Comparison of ENCODE assay signal across 15 mouse cellular contexts in the genomic region with DNA sequence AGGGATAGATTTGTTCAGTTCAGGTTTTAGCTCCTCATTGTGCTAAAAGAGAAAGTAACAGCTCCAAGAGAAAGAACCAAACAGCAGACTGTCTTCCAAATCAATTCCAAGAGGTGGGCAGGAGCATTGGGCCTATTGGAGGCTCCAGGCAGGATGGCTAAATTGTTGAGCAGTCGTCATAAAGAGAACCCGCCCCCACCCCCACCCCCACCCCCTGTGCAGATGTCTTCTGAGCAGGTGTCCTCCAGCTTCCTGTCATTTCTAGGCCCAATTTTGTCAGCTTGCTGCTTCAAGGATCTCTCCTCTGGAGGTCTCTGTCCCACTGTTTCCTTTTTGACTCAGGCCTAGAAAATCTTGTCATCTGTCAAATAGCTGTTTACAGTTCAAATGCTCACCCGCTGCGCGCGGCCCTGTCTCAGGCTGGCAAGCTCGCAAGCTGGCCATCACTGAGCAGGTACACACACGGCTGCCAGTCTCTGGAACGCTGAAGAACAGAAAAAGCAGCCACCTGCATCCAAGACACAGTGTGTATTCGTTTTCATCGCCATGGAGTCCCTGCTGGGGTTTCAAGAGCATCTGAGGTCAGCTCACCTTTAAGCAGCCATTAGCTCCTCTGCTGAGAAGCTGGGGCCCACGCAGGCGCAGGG.
DNase-seq lines count a peak whose midpoint lies in the region; ATAC-seq and TF ChIP-seq lines count a peak whose summit lies in the region.
"Had no signal": no experiment of that assay in that cellular context is flagged by ENCODE, and none has a peak within 500 bp of the region (broad histone marks: within the 10 kb centered on the region; RNA-seq: fewer than 3 reads in every experiment).

No protein-coding gene starts in this region.

- intact Hi-C loops in heart, adult 2 months (cut with DNase I) = no loop called here

- peak; percentile 82 for ATAC-seq in hindbrain, embryonic 16.5 days
- ATAC-seq: forebrain, embryonic 16.5 days; Patski had no signal

- no peaks in the 10 kb centered on the region for H3K9me3 ChIP-seq in hindbrain, embryonic 16.5 days (ENCODE audit: control insufficient read depth, low read length)
- H3K9me3 ChIP-seq: embryonic facial prominence, embryonic 15.5 days; neural tube, embryonic 13.5 days had no signal

- 34% methylated on average over 13 of the region's 13 CpGs for WGBS in hindbrain, embryonic 16.5 days
- WGBS in heart, adult 2 months = 73% methylated on average over 13 of the region's 13 CpGs

- no peaks in the 10 kb centered on the region for H3K27me3 ChIP-seq in testis, adult 2 months (ENCODE audit: control insufficient read depth, insufficient read depth, low read length)
- H3K27me3 ChIP-seq in hindbrain, embryonic 16.5 days (replicated peaks; ENCODE audit: control insufficient read depth, insufficient read depth, low read length) = no peaks in the 10 kb centered on the region
- no peaks in the 10 kb centered on the region for H3K27me3 ChIP-seq in heart, adult 2 months (ENCODE audit: control insufficient read depth, insufficient read depth, low read length)
- H3K27me3 ChIP-seq: embryonic facial prominence, embryonic 15.5 days; neural tube, embryonic 13.5 days; Patski had no signal

- no peak overlapping the region for H3K4me2 ChIP-seq in hindbrain, embryonic 16.5 days (ENCODE audit: low read length)
- H3K4me2 ChIP-seq: embryonic facial prominence, embryonic 15.5 days; neural tube, embryonic 13.5 days had no signal

- no peak for TF ChIP-seq CTCF in testis, adult 2 months (IDR thresholded peaks at IDR 0.05; ENCODE audit: control insufficient read depth, insufficient read depth, insufficient replicate concordance, low read depth, low read length)
- no peak for TF ChIP-seq CTCF in heart, adult 2 months (IDR thresholded peaks at IDR 0.05)

- no peaks in the 10 kb centered on the region for H3K36me3 ChIP-seq in testis, adult 2 months (ENCODE audit: control insufficient read depth, insufficient read depth, low read length)
- H3K36me3 ChIP-seq in hindbrain, embryonic 16.5 days (ENCODE audit: control insufficient read depth, insufficient read depth, low read length) = no peaks in the 10 kb centered on the region
- no peaks in the 10 kb centered on the region for H3K36me3 ChIP-seq in heart, adult 2 months (ENCODE audit: control insufficient read depth, insufficient read depth, low read length)
- H3K36me3 ChIP-seq: embryonic facial prominence, embryonic 15.5 days; neural tube, embryonic 13.5 days had no signal

- H3K4me3 ChIP-seq in testis, adult 2 months (ENCODE audit: control insufficient read depth, low read depth, low read length) = peak overlapping the region; percentile 31
- no peak overlapping the region for H3K4me3 ChIP-seq in hindbrain, embryonic 16.5 days (ENCODE audit: low read length)
- H3K4me3 ChIP-seq in heart, adult 2 months = no peak overlapping the region
- H3K4me3 ChIP-seq: embryonic facial prominence, embryonic 15.5 days; neural tube, embryonic 13.5 days had no signal

- TF ChIP-seq EP300 in heart, adult 2 months (IDR thresholded peaks at IDR 0.05; ENCODE audit: insufficient read depth, low read depth, low read length) = no peak

- H3K79me2 ChIP-seq in heart, adult 2 months (replicated peaks; ENCODE audit: control insufficient read depth, insufficient read depth, low read length) = no peaks in the 10 kb centered on the region

- H3K27ac ChIP-seq in testis, adult 2 months (ENCODE audit: control insufficient read depth, insufficient read depth, low read depth, low read length) = no peak overlapping the region
- H3K27ac ChIP-seq in hindbrain, embryonic 16.5 days (ENCODE audit: low read depth, low read length) = peak overlapping the region; percentile 66
- H3K27ac ChIP-seq in heart, adult 2 months = no peak overlapping the region
- H3K27ac ChIP-seq: embryonic facial prominence, embryonic 15.5 days; neural tube, embryonic 13.5 days had no signal

- H3K4me1 ChIP-seq in testis, adult 2 months (ENCODE audit: control insufficient read depth, insufficient read depth, low read length) = no peaks in the 10 kb centered on the region
- peaks cover 3% of the 10 kb centered on the region; the same call in 1 of the 2 replicates for H3K4me1 ChIP-seq in hindbrain, embryonic 16.5 days (ENCODE audit: control insufficient read depth, insufficient read depth, low read depth, low read length)
- H3K4me1 ChIP-seq in heart, adult 2 months (ENCODE audit: control insufficient read depth, insufficient read depth, low read length) = no peaks in the 10 kb centered on the region
- H3K4me1 ChIP-seq: embryonic facial prominence, embryonic 15.5 days had no signal

- H3K9ac ChIP-seq in hindbrain, embryonic 16.5 days (ENCODE audit: low read depth, low read length) = no peak overlapping the region
- H3K9ac ChIP-seq in heart, adult 2 months (ENCODE audit: low read depth, low read length) = no peak overlapping the region
- H3K9ac ChIP-seq: embryonic facial prominence, embryonic 15.5 days; neural tube, embryonic 13.5 days had no signal

- no peak for DNase-seq in testis, postnatal 10 days (ENCODE audit: low spot score)
- DNase-seq in cerebellum, adult 8-10 months = peak; percentile 52
- DNase-seq in embryo, embryonic 9.5 days (ENCODE audit: extremely low spot score) = no peak
- DNase-seq in heart, adult 2 months = no peak
- DNase-seq in adrenal gland, adult 18-20 months (ENCODE audit: low spot score in 2 of 2) = no peak
- DNase-seq: adrenal gland, adult 8-10 months; gastrocnemius, postnatal 25 days; kidney, adult 11 months; right cerebral cortex, adult 18-20 months had no signal

- TF ChIP-seq POLR2A in testis, adult 2 months (IDR thresholded peaks at IDR 0.05; ENCODE audit: control insufficient read depth, low read depth, low read length) = no peak
- no peak for TF ChIP-seq POLR2A in heart, adult 2 months (IDR thresholded peaks at IDR 0.05; ENCODE audit: insufficient read depth, low read depth, low read length)
